Mouse (Mus musculus) monocyte, adult 5-6 weeks (primary cell): Measurements from ENCODE around the gene Ffar1. TPM values are rescaled to one million over a fixed set of nuclear protein-coding genes. Genes with fewer than 3 reads are reported as not detected.

ENCODE experiments used
- ATAC-seq: fragments of 153-309, 156-312 bp; replicated peaks from 2 replicates; pipeline ENCODE4 v1.8.0; 2017; ENCODE audit warnings: mild to moderate bottlenecking; ENCODE audit not compliant: low TSS enrichment, insufficient number of reproducible peaks, severe bottlenecking, poor library complexity, low FRiP score
- total RNA-seq: library from RNA; stranded (forward); fragments of 200-1000, 200-491, 200-594 nt; gene quantifications from 3 replicates; pipeline ENCODE4 v1.2.3, GENCODE M21; 2017

Ffar1 gene
- 0.10 to 1.5 TPM (median 0.32 TPM) in 3 replicates for total RNA-seq

- no peak for ATAC-seq
Observed at GRCm38 (mm10) chr7:30861464-30861863, at the start of gene Ffar1. Gene Ffar1, minus strand, starts transcription at chr7:30861564.

GRCm38 (mm10) chr7:30909773-30910172 lies 48.4 kb upstream of the Ffar1 start:
- ATAC-seq, result no peak

GRCm38 (mm10) chr7:30908992-30909431 lies 47.6 kb upstream of the Ffar1 start:
- ATAC-seq, result peak; percentile 14; the same call in 1 of the 2 replicates

- ATAC-seq, result no peak
Observed at GRCm38 (mm10) chr7:30908277-30908991, 47.1 kb upstream of the Ffar1 start.

- no peak for ATAC-seq
Observed at GRCm38 (mm10) chr7:30904042-30904441, 42.7 kb upstream of the Ffar1 start.

- no peak for ATAC-seq
Observed at GRCm38 (mm10) chr7:30895217-30895616, 33.9 kb upstream of the Ffar1 start.

GRCm38 (mm10) chr7:30892515-30892914 lies 31.2 kb upstream of the Ffar1 start:
- no peak for ATAC-seq

GRCm38 (mm10) chr7:30891746-30892145 lies 30.4 kb upstream of the Ffar1 start:
- ATAC-seq, result no peak

- no peak for ATAC-seq
Observed at GRCm38 (mm10) chr7:30890681-30891080, 29.3 kb upstream of the Ffar1 start.

- no peak for ATAC-seq
Observed at GRCm38 (mm10) chr7:30888786-30889185, 27.4 kb upstream of the Ffar1 start.

- ATAC-seq, result peak; percentile 79
Observed at GRCm38 (mm10) chr7:30887568-30888188, 26.3 kb upstream of the Ffar1 start.

GRCm38 (mm10) chr7:30886852-30887251 lies 25.5 kb upstream of the Ffar1 start:
- no peak for ATAC-seq

GRCm38 (mm10) chr7:30884047-30884446 lies 22.7 kb upstream of the Ffar1 start:
- no peak for ATAC-seq

- ATAC-seq, result no peak
Observed at GRCm38 (mm10) chr7:30881367-30881766, 20.0 kb upstream of the Ffar1 start.

- ATAC-seq, result no peak
Observed at GRCm38 (mm10) chr7:30880176-30880575, 18.8 kb upstream of the Ffar1 start, which contains the start of gene Cd22. Gene Cd22, minus strand, starts transcription at chr7:30880342.

GRCm38 (mm10) chr7:30878950-30879349 lies 17.6 kb upstream of the Ffar1 start:
- no peak for ATAC-seq

GRCm38 (mm10) chr7:30873083-30873482 lies 11.7 kb upstream of the Ffar1 start:
- ATAC-seq, result peak; percentile 71

- ATAC-seq, result no peak
Observed at GRCm38 (mm10) chr7:30863386-30863785, 2.0 kb upstream of the Ffar1 start.

- peak; percentile 48 for ATAC-seq
Observed at GRCm38 (mm10) chr7:30859635-30860402, 1.5 kb downstream of the Ffar1 start.
